Comparison of ENCODE assay signal across 8 mouse cellular contexts in the genomic region with DNA sequence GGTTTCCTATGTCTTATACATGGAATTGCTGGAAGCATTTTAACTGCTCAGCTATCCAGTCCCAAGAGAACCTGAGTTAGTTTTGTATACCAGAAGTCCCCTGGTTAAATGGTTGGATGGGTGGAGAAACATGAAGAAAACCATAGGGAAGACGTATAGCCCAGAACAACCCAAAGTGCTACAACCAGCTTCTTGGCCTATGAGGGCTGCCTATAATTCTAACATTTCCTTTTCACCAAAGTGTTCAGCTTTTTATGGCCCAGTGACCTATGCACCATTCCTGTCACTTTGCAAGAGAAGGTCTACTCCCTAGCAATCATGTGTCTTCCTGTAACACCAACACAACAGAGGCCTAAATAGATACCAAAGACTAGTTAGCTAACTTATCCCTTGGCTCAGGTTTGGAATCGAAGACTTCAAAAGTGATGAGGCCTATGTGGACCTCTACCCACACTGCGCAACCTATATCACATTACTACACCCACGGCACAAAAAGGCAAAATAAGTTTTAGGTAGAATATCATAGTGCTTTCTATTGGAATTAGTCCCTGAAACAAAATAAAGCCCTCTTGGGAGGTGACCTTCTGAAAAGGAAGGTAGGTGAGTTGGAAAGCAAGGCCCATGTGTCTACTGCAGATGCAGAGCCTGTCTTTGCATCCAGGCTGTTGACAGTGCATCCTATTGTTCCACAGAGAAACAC. TPM values are rescaled to one million over a fixed set of nuclear protein-coding genes. Genes with fewer than 3 reads are reported as not detected.
A peak's percentile ranks its signal among the peaks of the same experiment; 100 is the strongest.
DNase-seq lines count a peak whose midpoint lies in the region; ATAC-seq and TF ChIP-seq lines count a peak whose summit lies in the region.

No protein-coding gene starts in this region.

- H3K36me3 ChIP-seq in CH12.LX (replicated peaks in 1 of 2; ENCODE audit: control insufficient read depth in 1 of 2, insufficient read depth in 1 of 2, low read length in 1 of 2), result no peaks in the 10 kb centered on the region
- no peaks in the 10 kb centered on the region for H3K36me3 ChIP-seq in forebrain, embryonic 13.5 days (ENCODE audit: poor library complexity, severe bottlenecking)
- H3K36me3 ChIP-seq in liver, embryonic 15.5 days (replicated peaks), result no peaks in the 10 kb centered on the region

- H3K9ac ChIP-seq in CH12.LX (ENCODE audit: insufficient read depth, low read depth), result peak overlapping the region; percentile 73
- H3K9ac ChIP-seq in forebrain, embryonic 13.5 days, result peak overlapping the region; percentile 72
- H3K9ac ChIP-seq in liver, embryonic 15.5 days, result peak overlapping the region; percentile 66

- DNase-seq in CH12.LX (ENCODE audit: extremely low read depth) (peak; percentile 60), MEL-GATA-1-ER (ENCODE audit: extremely low read depth, low read depth) (peak; percentile 67)
- DNase-seq in cerebellum, postnatal 14 days, result no peak
- no peak for DNase-seq in adrenal gland, postnatal 4 days (ENCODE audit: low spot score in 2 of 2)
- no peak for DNase-seq in layer of hippocampus, postnatal 36 days
- no peak for DNase-seq in thymus, postnatal 36 days

- H3K4me2 ChIP-seq in CH12.LX (ENCODE audit: insufficient read depth, low read depth, poor library complexity, severe bottlenecking), result peak overlapping the region; percentile 77
- peak overlapping the region; percentile 62 for H3K4me2 ChIP-seq in forebrain, embryonic 13.5 days
- peak overlapping the region; percentile 69 for H3K4me2 ChIP-seq in liver, embryonic 15.5 days

- TF ChIP-seq EP300 in CH12.LX (IDR thresholded peaks at IDR 0.05; ENCODE audit: low read length), result no peak

- no peaks in the 10 kb centered on the region for H3K79me2 ChIP-seq in CH12.LX (replicated peaks; ENCODE audit: control insufficient read depth, extremely low read depth, insufficient read depth, poor library complexity, severe bottlenecking)

- H3K4me1 ChIP-seq in CH12.LX (ENCODE audit: control insufficient read depth in 1 of 2, insufficient read depth in 2 of 2), result peaks cover 2 to 37% of the 10 kb centered on the region in 2 experiments; a peak in 2 of 4 replicates
- H3K4me1 ChIP-seq in forebrain, embryonic 13.5 days, result peaks cover 48% of the 10 kb centered on the region
- peaks cover 61% of the 10 kb centered on the region for H3K4me1 ChIP-seq in liver, embryonic 15.5 days (replicated peaks)

- peak overlapping the region; percentile 88 for H3K27ac ChIP-seq in CH12.LX (ENCODE audit: insufficient read depth, low read depth)
- peak overlapping the region; percentile 86 for H3K27ac ChIP-seq in forebrain, embryonic 13.5 days
- H3K27ac ChIP-seq in liver, embryonic 15.5 days (replicated peaks), result peak overlapping the region; percentile 93

- WGBS in forebrain, embryonic 13.5 days, result 54% methylated on average over 4 of the region's 4 CpGs
- WGBS in liver, embryonic 15.5 days (ENCODE audit: insufficient replicate concordance), result 44% methylated on average over 4 of the region's 4 CpGs

- dilution Hi-C loops in CH12.LX (cut with MboI; ENCODE audit: extremely low pct_ligation_motif_present, extremely low pct_unique_long_range_greater_than_20kb, low sequenced_read_pairs), result no loop called here

- no peaks in the 10 kb centered on the region for H3K9me3 ChIP-seq in CH12.LX (replicated peaks; ENCODE audit: low read length)
- H3K9me3 ChIP-seq in forebrain, embryonic 13.5 days (replicated peaks), result no peaks in the 10 kb centered on the region
- no peaks in the 10 kb centered on the region for H3K9me3 ChIP-seq in liver, embryonic 15.5 days (replicated peaks)

- ATAC-seq in forebrain, embryonic 13.5 days, result no peak
- ATAC-seq in liver, embryonic 15.5 days (ENCODE audit: insufficient read depth), result no peak

- TF ChIP-seq CTCF in CH12.LX (conservative IDR thresholded peaks at IDR 0.05 in 1 of 2, IDR thresholded peaks at IDR 0.05 in 1 of 2; ENCODE audit: low read depth in 2 of 2, low read length in 2 of 2), result no peak

- TF ChIP-seq POLR2A in CH12.LX (IDR thresholded peaks at IDR 0.05; ENCODE audit: low read depth, low read length), result peak; percentile 78

- no peaks in the 10 kb centered on the region for H3K27me3 ChIP-seq in CH12.LX (replicated peaks)
- no peaks in the 10 kb centered on the region for H3K27me3 ChIP-seq in forebrain, embryonic 13.5 days
- no peaks in the 10 kb centered on the region for H3K27me3 ChIP-seq in liver, embryonic 15.5 days

- no peak for TF ChIP-seq RAD21 in CH12.LX (IDR thresholded peaks at IDR 0.05; ENCODE audit: low read depth, low read length)

- peak overlapping the region; percentile 32 to 48 (median 45) for H3K4me3 ChIP-seq in CH12.LX (replicated peaks in 1 of 3; ENCODE audit: low read depth in 2 of 3, low read length in 2 of 3, poor library complexity in 1 of 3)
- H3K4me3 ChIP-seq in forebrain, embryonic 13.5 days, result peak overlapping the region; percentile 48
- peak overlapping the region; percentile 57 for H3K4me3 ChIP-seq in liver, embryonic 15.5 days (replicated peaks)

- in situ Hi-C loops in CH12.LX (cut with MboI; ENCODE audit: low pct_ligation_motif_present, low pct_unique_long_range_greater_than_20kb, low sequenced_read_pairs), result loop anchor here (25.0 kb wide), 2 partner anchors 219 to 331 kb away; a partner anchor contains a TSS

TF ChIP-seq in CH12.LX, 34 proteins besides CTCF, POLR2A, EP300 and RAD21 (continues in another document):
- no peak for TF ChIP-seq KAT2A (IDR thresholded peaks at IDR 0.05; ENCODE audit: insufficient replicate concordance, low read length)
- 0 out of 2 replicates have a peak, but pooled peaks have one; percentile 5 for TF ChIP-seq JUND (conservative IDR thresholded peaks at IDR 0.05; ENCODE audit: low read depth, low read length)
- no peak for TF ChIP-seq MEF2A (IDR thresholded peaks at IDR 0.05; ENCODE audit: borderline replicate concordance, low read depth, low read length)
- TF ChIP-seq RCOR1 (conservative IDR thresholded peaks at IDR 0.05; ENCODE audit: low read depth, low read length), result peak; percentile 39; the same call in 1 of the 2 replicates
- TF ChIP-seq ZKSCAN1 (IDR thresholded peaks at IDR 0.05; ENCODE audit: borderline replicate concordance, low read depth, low read length), result no peak
- peak; percentile 9; the same call in 1 of the 2 replicates for TF ChIP-seq CHD2 (IDR thresholded peaks at IDR 0.05; ENCODE audit: low read length)
- TF ChIP-seq POLR2AphosphoS2 (IDR thresholded peaks at IDR 0.05; ENCODE audit: low read depth, low read length), result peak; percentile 98
- TF ChIP-seq NRF1 (IDR thresholded peaks at IDR 0.05; ENCODE audit: low read depth, low read length), result no peak
- TF ChIP-seq ZNF384 (IDR thresholded peaks at IDR 0.05; ENCODE audit: low read depth, low read length), result no peak
- no peak for TF ChIP-seq ELF1 (IDR thresholded peaks at IDR 0.05; ENCODE audit: low read depth, low read length)
- TF ChIP-seq CHD1 (IDR thresholded peaks at IDR 0.05; ENCODE audit: low read depth, low read length), result peak; percentile 32; the same call in 1 of the 2 replicates
- TF ChIP-seq NELFE (IDR thresholded peaks at IDR 0.05; ENCODE audit: low read depth, low read length), result peak; percentile 61; the same call in 1 of the 2 replicates
- 0 out of 2 replicates have a peak, but pooled peaks have one; percentile 15 for TF ChIP-seq SIN3A (IDR thresholded peaks at IDR 0.05; ENCODE audit: low read length)
- TF ChIP-seq USF2 (conservative IDR thresholded peaks at IDR 0.05; ENCODE audit: low read depth, low read length), result no peak
- TF ChIP-seq MAZ (IDR thresholded peaks at IDR 0.05; ENCODE audit: low read depth, low read length), result no peak

RNA-seq across cellular contexts. Expression of a gene that starts 1.1 kb away (rescaled TPM):
- total RNA-seq in CH12.LX (2012; rRNA removed) (1,605 and 1,657 TPM in 2 replicates), CH12.LX (2014; rRNA removed) (18.2 and 21.7 TPM in 2 replicates)
- 9.5 and 18.6 TPM in 2 replicates for polyA plus RNA-seq in CH12.LX (2012; ENCODE audit: insufficient read length, low read depth)
- polyA plus RNA-seq in forebrain, embryonic 13.5 days (2015; fragmentation: Nextera tagmentation; extraction: Ambion mirVana), result 23.7 and 35.3 TPM in 2 replicates
- polyA plus RNA-seq in liver, embryonic 15.5 days (2015; fragmentation: Nextera tagmentation; extraction: Ambion mirVana), result 4.3 and 10.4 TPM in 2 replicates
- total RNA-seq in adrenal gland, postnatal 4 days (2021), result 100 to 1,000 TPM; 643 to 717 TPM
- total RNA-seq in layer of hippocampus, postnatal 36 days (2021), result 10 to 100 TPM; 57.9 to 69.3 TPM

RNA-seq across cellular contexts. Expression of a gene that starts 2.3 kb away (rescaled TPM):
- total RNA-seq in CH12.LX (2012; rRNA removed), result 839 and 880 TPM in 2 replicates
- 3.9 and 6.3 TPM in 2 replicates for total RNA-seq in CH12.LX (2014; rRNA removed)
- not detected in 2 replicates for polyA plus RNA-seq in CH12.LX (2012; ENCODE audit: insufficient read length, low read depth)
- 23.7 and 32.4 TPM in 2 replicates for polyA plus RNA-seq in forebrain, embryonic 13.5 days (2015; fragmentation: Nextera tagmentation; extraction: Ambion mirVana)
- 6.7 and 19.9 TPM in 2 replicates for polyA plus RNA-seq in liver, embryonic 15.5 days (2015; fragmentation: Nextera tagmentation; extraction: Ambion mirVana)
- total RNA-seq in adrenal gland, postnatal 4 days (2021), result 100 to 1,000 TPM; 319 to 362 TPM
- 10 to 100 TPM; 37.8 to 44.6 TPM for total RNA-seq in layer of hippocampus, postnatal 36 days (2021)

RNA-seq across cellular contexts. Expression of a gene that starts 2.6 kb away (rescaled TPM):
- total RNA-seq in CH12.LX (2012; rRNA removed) (897 and 953 TPM in 2 replicates), CH12.LX (2014; rRNA removed) (16.0 and 18.1 TPM in 2 replicates)
- 1.7 and 3.8 TPM in 2 replicates for polyA plus RNA-seq in CH12.LX (2012; ENCODE audit: insufficient read length, low read depth)
- polyA plus RNA-seq in forebrain, embryonic 13.5 days (2015; fragmentation: Nextera tagmentation; extraction: Ambion mirVana), result 1.7 and 4.8 TPM in 2 replicates
- 3.2 and 3.4 TPM in 2 replicates for polyA plus RNA-seq in liver, embryonic 15.5 days (2015; fragmentation: Nextera tagmentation; extraction: Ambion mirVana)
- 100 to 1,000 TPM; 453 to 539 TPM for total RNA-seq in adrenal gland, postnatal 4 days (2021)
- total RNA-seq in layer of hippocampus, postnatal 36 days (2021), result 10 to 100 TPM; 20.4 to 37.0 TPM

RNA-seq across cellular contexts. Expression of a gene that starts 3.3 kb away (rescaled TPM):
- total RNA-seq in CH12.LX (2012; rRNA removed) (1,752 and 1,804 TPM in 2 replicates), CH12.LX (2014; rRNA removed) (25.7 and 36.0 TPM in 2 replicates)
- polyA plus RNA-seq in CH12.LX (2012; ENCODE audit: insufficient read length, low read depth), result 0.87 TPM in 1 of 2 replicates, not detected in the other
- 5.9 and 6.9 TPM in 2 replicates for polyA plus RNA-seq in forebrain, embryonic 13.5 days (2015; fragmentation: Nextera tagmentation; extraction: Ambion mirVana)
- 7.6 and 8.8 TPM in 2 replicates for polyA plus RNA-seq in liver, embryonic 15.5 days (2015; fragmentation: Nextera tagmentation; extraction: Ambion mirVana)
- 100 to 1,000 TPM; 142 to 169 TPM for total RNA-seq in adrenal gland, postnatal 4 days (2021)
- total RNA-seq in layer of hippocampus, postnatal 36 days (2021), result 1 to 10 TPM; 4.3 to 6.2 TPM

RNA-seq across cellular contexts. Expression of a gene that starts 16.3 kb away (rescaled TPM):
- total RNA-seq in CH12.LX (2012; rRNA removed) (936 and 984 TPM in 2 replicates), CH12.LX (2014; rRNA removed) (18.5 and 27.8 TPM in 2 replicates)
- polyA plus RNA-seq in CH12.LX (2012; ENCODE audit: insufficient read length, low read depth), result 1.1 and 1.8 TPM in 2 replicates
- polyA plus RNA-seq in forebrain, embryonic 13.5 days (2015; fragmentation: Nextera tagmentation; extraction: Ambion mirVana), result 1.3 and 1.9 TPM in 2 replicates
- 0.86 and 0.88 TPM in 2 replicates for polyA plus RNA-seq in liver, embryonic 15.5 days (2015; fragmentation: Nextera tagmentation; extraction: Ambion mirVana)
- 100 to 1,000 TPM in 1 of 2 experiments, 10 to 100 TPM in 1; 89.5 to 116 TPM for total RNA-seq in adrenal gland, postnatal 4 days (2021)
- 10 to 100 TPM; 15.7 to 17.9 TPM for total RNA-seq in layer of hippocampus, postnatal 36 days (2021)

Comparison
In these comparisons a context has a peak if more than half of its experiments do, and no peak if none do; other contexts are left out.
1. DNase-seq: peak in CH12.LX (single experiment) and MEL-GATA-1-ER (single experiment); none in cerebellum, postnatal 14 days (0 of 2), adrenal gland, postnatal 4 days (0 of 2), layer of hippocampus, postnatal 36 days (0 of 2) and thymus, postnatal 36 days (0 of 2).
2. Peak in every context shown above with its lines, with median percentiles within 50 percentile points of each other: H3K27ac ChIP-seq, H3K4me2 ChIP-seq, H3K4me3 ChIP-seq and H3K9ac ChIP-seq.